Mouse (Mus musculus) midbrain, embryonic 10.5 days (tissue): Measurements from ENCODE around the gene Ankrd11. TPM values are rescaled to one million over a fixed set of nuclear protein-coding genes. Genes with fewer than 3 reads are reported as not detected.

Experiments
- DNase-seq: peaks from one replicate; pipeline ENCODE4 v3.0.0-alpha.2; 2017; ENCODE audit warnings: low spot score
- H3K27ac ChIP-seq: fragments of 300-500 bp; sonication (generic); replicated peaks from 2 replicates; pipeline ENCODE4 v1.5.1; 2016; ENCODE audit warnings: mild to moderate bottlenecking
- H3K27me3 ChIP-seq: fragments of 300-500 bp; sonication (generic); 2 replicates; pipeline ENCODE4 v1.6.1; 2016; ENCODE audit warnings: low read depth, mild to moderate bottlenecking; ENCODE audit not compliant: poor library complexity, severe bottlenecking
- H3K36me3 ChIP-seq: fragments of 300-500 bp; sonication (generic); 2 replicates; pipeline ENCODE4 v1.6.1; 2016; ENCODE audit warnings: mild to moderate bottlenecking, moderate library complexity
- H3K4me1 ChIP-seq: fragments of 300-500 bp; sonication (generic); 2 replicates; pipeline ENCODE4 v1.6.1; 2016
- H3K4me3 ChIP-seq: fragments of 300-500 bp; sonication (generic); 2 replicates; pipeline ENCODE4 v1.5.1; 2016; ENCODE audit warnings: mild to moderate bottlenecking, moderate library complexity
- H3K9me3 ChIP-seq: fragments of 300-500 bp; sonication (generic); replicated peaks from 2 replicates; pipeline ENCODE4 v1.6.1; 2016; ENCODE audit warnings: mild to moderate bottlenecking
- WGBS: fragments of 180-500 bp; shearing (Covaris S2); methylation state at CpG from one replicate; pipeline ENCODE4 v1.1.7; 2016; 5-methylcytosine and 5-hydroxymethylcytosine counted together
- polyA plus RNA-seq: library from polyadenylated mRNA; unstranded; fragments of >200 nt; fragmentation: Nextera tagmentation; extraction: Ambion mirVana; gene quantifications from 2 replicates; pipeline ENCODE4 v1.2.1, GENCODE M21; 2016

Gene Ankrd11
- polyA plus RNA-seq, 1 experiment from 2014 or later = 29.5 TPM

- 18% methylated on average over 11 of the region's 11 CpGs for WGBS
- Histone ChIP-seq H3K36me3 (no peaks in the 10 kb centered on the region), H3K9me3 (no peaks in the 10 kb centered on the region), H3K4me3 (0 out of 2 replicates have a peak overlapping the region, but pooled peaks have one; percentile 23), H3K4me1 (peaks cover 46% of the 10 kb centered on the region), H3K27ac (peak overlapping the region; percentile 70), H3K27me3 (peaks cover 31% of the 10 kb centered on the region)
- DNase-seq = peak; percentile 69
Measured at GRCm38 (mm10) chr8:122853340-122853771, 188.7 kb downstream of the Ankrd11 start.

- Histone ChIP-seq H3K4me3 (no peak overlapping the region), H3K27ac (no peak overlapping the region; the same call in 1 of the 2 replicates), H3K9me3 (no peaks in the 10 kb centered on the region), H3K36me3 (no peaks in the 10 kb centered on the region), H3K4me1 (peaks cover 52% of the 10 kb centered on the region), H3K27me3 (peaks cover 31% of the 10 kb centered on the region)
- DNase-seq = no peak
- 77% methylated on average over 1 of the region's 1 CpGs for WGBS
Measured at GRCm38 (mm10) chr8:122852546-122852905, 189.6 kb downstream of the Ankrd11 start.

DNA sequence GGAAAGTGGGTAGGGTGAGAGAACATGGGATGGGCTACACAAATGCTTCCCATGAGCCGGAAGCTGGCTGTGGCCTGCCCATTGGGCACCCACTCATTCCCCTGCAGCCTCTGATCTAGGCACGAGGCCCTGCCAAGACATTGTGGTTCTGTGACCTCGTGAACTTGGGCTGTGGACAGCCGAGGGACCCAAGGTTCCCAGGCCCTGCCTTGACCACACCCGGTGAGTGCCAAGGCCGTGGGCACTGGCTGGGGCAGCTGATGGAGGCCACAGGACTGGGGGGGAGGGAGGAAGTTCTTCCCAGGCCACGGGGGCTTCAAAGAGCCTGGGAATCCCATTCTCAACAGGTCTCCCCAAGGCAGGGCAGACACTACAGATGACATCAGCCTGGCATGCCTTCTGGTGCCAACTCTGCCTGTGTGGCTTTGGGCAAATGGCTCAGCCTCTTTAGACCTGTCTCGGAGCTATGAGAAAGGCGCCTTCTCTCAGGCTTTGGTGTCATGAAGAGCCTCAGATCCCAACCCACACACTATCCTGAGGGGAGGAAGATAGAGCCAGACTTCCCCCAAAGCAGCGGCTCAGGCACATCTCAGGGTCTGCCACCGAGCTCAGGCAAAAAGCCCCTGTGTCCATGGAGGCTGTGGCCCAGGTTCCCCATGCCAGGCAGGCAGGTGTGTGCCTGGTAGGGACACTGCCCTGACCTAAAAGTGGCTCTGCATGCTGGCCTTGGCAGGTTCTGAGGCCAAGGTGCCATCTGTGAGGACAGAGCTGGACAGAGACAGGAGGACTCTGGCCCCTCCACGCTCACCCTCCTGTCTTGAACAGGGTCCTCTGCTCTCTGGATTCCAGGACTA is 190.2 kb downstream of the Ankrd11 start:
- Histone ChIP-seq H3K4me3 (no peak overlapping the region), H3K4me1 (peaks cover 52% of the 10 kb centered on the region), H3K9me3 (no peaks in the 10 kb centered on the region), H3K27me3 (peaks cover 31% of the 10 kb centered on the region), H3K27ac (no peak overlapping the region; the same call in 1 of the 2 replicates), H3K36me3 (no peaks in the 10 kb centered on the region)
- DNase-seq = no peak
- 85% methylated on average over 12 of the region's 12 CpGs for WGBS

GRCm38 (mm10) chr8:122850641-122851240 is 191.3 kb downstream of the Ankrd11 start:
- DNase-seq = no peak
- no peaks in the 10 kb centered on the region for H3K36me3 ChIP-seq
- 0 out of 2 replicates have a peak overlapping the region, but pooled peaks have one; percentile 7 for H3K27ac ChIP-seq
- H3K4me1 ChIP-seq = peaks cover 53% of the 10 kb centered on the region
- H3K4me3 ChIP-seq = no peak overlapping the region
- WGBS = 67% methylated on average over 3 of the region's 3 CpGs
- no peaks in the 10 kb centered on the region for H3K9me3 ChIP-seq
- H3K27me3 ChIP-seq = peaks cover 31% of the 10 kb centered on the region

DNA sequence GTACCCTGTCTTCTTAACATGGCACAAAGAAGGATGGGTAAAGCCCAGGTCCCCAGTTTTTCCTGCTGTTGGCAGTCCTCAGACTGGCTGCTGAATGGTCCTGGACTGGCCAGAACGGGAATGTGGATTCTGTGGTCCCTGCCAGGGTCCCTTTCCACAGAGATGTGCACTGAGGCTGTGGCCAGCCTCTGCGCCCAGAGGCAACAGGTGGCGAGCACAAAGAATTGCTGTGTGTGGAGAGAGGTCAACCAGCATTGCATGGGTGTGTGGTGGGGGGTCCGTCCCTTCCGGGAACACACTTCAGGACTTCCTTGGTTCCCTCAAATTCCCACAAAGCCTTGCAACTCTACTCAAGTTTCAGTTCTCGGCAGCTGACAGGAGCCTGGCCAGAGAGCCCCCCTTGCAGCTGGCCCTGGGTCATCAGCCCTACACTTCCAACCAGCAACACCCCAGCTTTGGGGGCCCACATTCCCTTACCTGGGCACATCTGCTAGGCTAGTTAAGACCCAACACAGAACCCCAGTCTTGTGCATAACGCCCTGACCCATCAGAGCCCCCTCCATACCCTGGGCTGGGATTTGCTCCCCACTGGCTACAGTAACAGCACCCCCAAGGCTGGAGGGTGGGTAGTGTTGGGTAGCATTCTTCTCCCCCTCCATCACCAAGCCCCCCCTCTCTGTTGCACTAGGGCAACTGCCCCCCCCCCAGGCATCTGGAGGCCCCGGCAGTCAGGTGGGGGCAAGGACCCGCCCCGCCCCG is 192.7 kb downstream of the Ankrd11 start:
- H3K36me3 ChIP-seq = no peaks in the 10 kb centered on the region
- no peak overlapping the region for H3K4me3 ChIP-seq
- no peak for DNase-seq
- no peak overlapping the region for H3K27ac ChIP-seq
- H3K4me1 ChIP-seq = peaks cover 51% of the 10 kb centered on the region
- H3K9me3 ChIP-seq = no peaks in the 10 kb centered on the region
- WGBS = 61% methylated on average over 7 of the region's 11 CpGs
- H3K27me3 ChIP-seq = peaks cover 31% of the 10 kb centered on the region

DNA sequence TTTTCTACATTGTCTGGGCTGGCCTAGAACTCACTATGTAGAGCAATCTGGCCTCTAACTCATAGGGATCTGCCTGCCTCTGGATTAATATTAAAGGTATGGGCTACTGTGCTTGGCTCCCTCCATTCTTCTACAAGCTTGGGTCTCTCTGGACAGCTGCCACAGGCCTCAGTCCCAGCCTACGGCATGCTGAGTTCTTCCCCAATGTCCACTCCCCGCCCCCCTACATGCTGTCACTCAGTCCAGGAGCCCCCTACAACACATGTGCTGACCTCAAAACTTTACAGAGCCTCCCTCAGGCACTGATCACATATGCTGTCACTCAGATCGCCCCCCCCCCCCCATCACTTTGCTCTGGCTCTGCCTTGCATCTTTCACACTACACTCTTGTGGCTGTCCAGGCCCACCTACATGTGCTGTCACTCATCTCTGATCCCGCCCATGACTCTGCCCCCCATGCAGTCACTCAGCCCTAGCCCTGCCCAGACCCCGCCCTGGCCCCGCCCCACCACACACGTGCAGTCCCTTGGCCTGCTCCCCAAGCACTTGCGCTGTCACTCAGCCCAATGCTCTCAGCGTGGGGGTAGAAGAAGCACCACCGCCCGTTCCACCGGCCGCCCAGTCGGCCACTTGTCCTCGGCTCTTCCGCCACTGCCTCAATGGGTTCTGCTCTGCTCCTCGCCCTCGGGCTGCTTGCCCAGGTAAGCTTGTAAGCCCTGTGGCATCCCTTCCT is 194.1 kb downstream of the Ankrd11 start, which contains the start of gene Cdh15:
TSS of gene Cdh15 (plus strand) at position 138 of the 733 bp plus-strand sequence.
- Histone ChIP-seq H3K27me3 (peaks cover 31% of the 10 kb centered on the region), H3K4me3 (peak within 1 kb of the TSS; percentile 24; the same call in 1 of the 2 replicates), H3K27ac (no peak within 1 kb of the TSS), H3K4me1 (peaks cover 38% of the 10 kb centered on the region), H3K9me3 (no peaks in the 10 kb centered on the region), H3K36me3 (no peaks in the 10 kb centered on the region)
- 15% methylated on average over 17 of the region's 18 CpGs for WGBS
- DNase-seq = peak; percentile 62

GRCm38 (mm10) chr8:122845662-122846061 is 196.4 kb downstream of the Ankrd11 start:
- Histone ChIP-seq H3K27me3 (peaks cover 19% of the 10 kb centered on the region), H3K4me1 (peaks cover 28% of the 10 kb centered on the region), H3K4me3 (no peak overlapping the region), H3K9me3 (no peaks in the 10 kb centered on the region), H3K36me3 (no peaks in the 10 kb centered on the region), H3K27ac (no peak overlapping the region)
- 87% methylated on average over 4 of the region's 4 CpGs for WGBS
- DNase-seq = no peak

- Histone ChIP-seq H3K4me3 (no peak overlapping the region), H3K4me1 (peaks cover 31% of the 10 kb centered on the region), H3K27me3 (peaks cover 9% of the 10 kb centered on the region), H3K27ac (no peak overlapping the region), H3K9me3 (no peaks in the 10 kb centered on the region), H3K36me3 (no peaks in the 10 kb centered on the region)
- 81% methylated on average over 3 of the region's 3 CpGs for WGBS
- DNase-seq = no peak
Measured at GRCm38 (mm10) chr8:122844161-122844560, 197.9 kb downstream of the Ankrd11 start.

- Histone ChIP-seq H3K27me3 (no peaks in the 10 kb centered on the region), H3K36me3 (no peaks in the 10 kb centered on the region), H3K4me3 (no peak overlapping the region), H3K9me3 (no peaks in the 10 kb centered on the region), H3K27ac (no peak overlapping the region), H3K4me1 (peaks cover 15% of the 10 kb centered on the region)
- 92% methylated on average over 13 of the region's 13 CpGs for WGBS
- DNase-seq = no peak
Measured at GRCm38 (mm10) chr8:122836696-122837095, 205.4 kb downstream of the Ankrd11 start.

GRCm38 (mm10) chr8:122836199-122836598 is 205.9 kb downstream of the Ankrd11 start:
- Histone ChIP-seq H3K4me3 (no peak overlapping the region), H3K4me1 (peaks cover 15% of the 10 kb centered on the region), H3K27ac (no peak overlapping the region), H3K9me3 (no peaks in the 10 kb centered on the region), H3K36me3 (no peaks in the 10 kb centered on the region), H3K27me3 (no peaks in the 10 kb centered on the region)
- DNase-seq = no peak
- 89% methylated on average over 12 of the region's 12 CpGs for WGBS

GRCm38 (mm10) chr8:122834971-122835370 is 207.1 kb downstream of the Ankrd11 start:
- DNase-seq = peak; percentile 75
- WGBS = 35% methylated on average over 8 of the region's 8 CpGs
- no peaks in the 10 kb centered on the region for H3K9me3 ChIP-seq
- H3K4me3 ChIP-seq = no peak overlapping the region
- peaks cover 8% of the 10 kb centered on the region for H3K4me1 ChIP-seq
- H3K27me3 ChIP-seq = no peaks in the 10 kb centered on the region
- H3K27ac ChIP-seq = no peak overlapping the region
- no peaks in the 10 kb centered on the region for H3K36me3 ChIP-seq

DNA sequence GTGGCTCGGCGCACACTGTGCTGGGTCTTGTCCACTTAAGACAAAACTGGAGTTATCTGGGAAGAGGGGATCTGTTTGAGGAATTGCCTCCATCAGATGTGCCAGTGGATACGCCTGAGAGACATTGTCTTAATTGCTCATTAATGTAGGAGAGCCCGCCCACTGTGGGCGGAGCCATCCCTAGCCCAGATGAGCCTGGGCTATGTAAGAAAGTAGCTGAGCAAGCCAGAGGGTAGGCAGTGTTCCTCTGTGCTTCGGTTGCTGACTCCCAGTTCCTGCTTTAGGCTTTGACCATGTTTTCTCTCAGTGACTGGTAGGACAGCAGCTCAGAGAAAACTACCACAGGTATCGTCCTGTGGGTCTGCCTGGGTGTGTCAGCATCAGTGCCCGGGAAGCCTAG is 207.7 kb downstream of the Ankrd11 start:
- H3K4me1 ChIP-seq = peaks cover 2% of the 10 kb centered on the region; the same call in 1 of the 2 replicates
- H3K27ac ChIP-seq = no peak overlapping the region
- WGBS = 89% methylated on average over 8 of the region's 8 CpGs
- no peak overlapping the region for H3K4me3 ChIP-seq
- no peak for DNase-seq
- no peaks in the 10 kb centered on the region for H3K9me3 ChIP-seq
- no peaks in the 10 kb centered on the region for H3K27me3 ChIP-seq
- no peaks in the 10 kb centered on the region for H3K36me3 ChIP-seq
